Mouse (Mus musculus) adrenal gland, postnatal 25 days (tissue): Measurements from ENCODE around the gene Flna. TPM values are rescaled to one million over a fixed set of nuclear protein-coding genes. Genes with fewer than 3 reads are reported as not detected.

Experiments
- DNase-seq: peaks from one replicate; pipeline ENCODE4 v3.0.0; 2021; ENCODE audit warnings: mixed read lengths
- long read RNA-seq: library from polyadenylated mRNA; stranded (forward); transcript quantifications from one replicate; pipeline ENCODE4 v2.0.0, GENCODE M21; 2021
- total RNA-seq: library from RNA; stranded (reverse); gene quantifications from 2 replicates; pipeline ENCODE4 v1.2.3, GENCODE M21; 2021

Flna gene
- total RNA-seq: 138 and 183 TPM in 2 replicates
- long read RNA-seq, partial matches to known transcripts: 31 of 34 reads
- long read RNA-seq, other reads (novel, unspliced or antisense): 3 of 34 reads

DNA sequence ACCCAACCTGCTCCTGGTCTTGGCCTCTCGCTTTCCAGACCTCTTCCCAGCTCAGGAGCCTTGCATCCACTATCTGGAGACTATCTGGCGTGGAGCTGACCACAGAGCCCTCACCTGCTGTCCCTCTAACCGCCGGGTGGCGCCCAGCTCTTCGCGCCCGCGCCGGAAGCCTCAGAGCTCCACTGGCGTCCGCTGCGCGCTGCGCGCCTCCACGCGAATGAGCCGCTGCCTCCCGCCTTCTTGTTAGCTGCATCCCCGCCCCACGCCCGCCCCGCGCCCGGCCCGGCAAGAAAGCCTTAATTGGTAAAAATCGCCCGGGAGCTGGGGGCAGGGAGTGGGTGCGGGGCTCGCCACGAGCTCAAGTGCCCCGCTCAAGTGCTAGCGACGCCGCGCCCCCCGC is at the start of gene Flna:
Flna (minus strand) TSS at position 206 of the 400 bp plus-strand sequence.
- peak; percentile 73 for DNase-seq

DNA sequence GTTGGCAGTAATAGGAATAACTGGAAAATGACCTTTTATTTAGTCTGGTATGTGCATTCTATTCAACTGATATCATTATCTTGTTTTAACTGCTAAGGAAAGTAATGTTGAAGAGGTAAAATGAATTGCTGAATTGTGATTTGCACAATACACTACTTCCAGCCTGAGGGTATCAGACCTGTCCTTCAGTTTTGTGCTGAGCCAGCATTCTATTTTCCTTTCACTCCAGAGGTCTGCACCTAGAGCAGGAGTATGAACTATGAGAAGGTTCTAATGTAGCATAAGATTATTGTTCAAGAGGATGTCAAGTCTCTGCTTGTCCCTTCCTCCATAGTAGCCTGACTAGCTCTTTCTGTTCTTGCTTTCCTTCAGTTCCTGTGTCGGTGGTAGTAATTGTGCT is 48.7 kb upstream of the Flna start:
- DNase-seq: no peak

DNA sequence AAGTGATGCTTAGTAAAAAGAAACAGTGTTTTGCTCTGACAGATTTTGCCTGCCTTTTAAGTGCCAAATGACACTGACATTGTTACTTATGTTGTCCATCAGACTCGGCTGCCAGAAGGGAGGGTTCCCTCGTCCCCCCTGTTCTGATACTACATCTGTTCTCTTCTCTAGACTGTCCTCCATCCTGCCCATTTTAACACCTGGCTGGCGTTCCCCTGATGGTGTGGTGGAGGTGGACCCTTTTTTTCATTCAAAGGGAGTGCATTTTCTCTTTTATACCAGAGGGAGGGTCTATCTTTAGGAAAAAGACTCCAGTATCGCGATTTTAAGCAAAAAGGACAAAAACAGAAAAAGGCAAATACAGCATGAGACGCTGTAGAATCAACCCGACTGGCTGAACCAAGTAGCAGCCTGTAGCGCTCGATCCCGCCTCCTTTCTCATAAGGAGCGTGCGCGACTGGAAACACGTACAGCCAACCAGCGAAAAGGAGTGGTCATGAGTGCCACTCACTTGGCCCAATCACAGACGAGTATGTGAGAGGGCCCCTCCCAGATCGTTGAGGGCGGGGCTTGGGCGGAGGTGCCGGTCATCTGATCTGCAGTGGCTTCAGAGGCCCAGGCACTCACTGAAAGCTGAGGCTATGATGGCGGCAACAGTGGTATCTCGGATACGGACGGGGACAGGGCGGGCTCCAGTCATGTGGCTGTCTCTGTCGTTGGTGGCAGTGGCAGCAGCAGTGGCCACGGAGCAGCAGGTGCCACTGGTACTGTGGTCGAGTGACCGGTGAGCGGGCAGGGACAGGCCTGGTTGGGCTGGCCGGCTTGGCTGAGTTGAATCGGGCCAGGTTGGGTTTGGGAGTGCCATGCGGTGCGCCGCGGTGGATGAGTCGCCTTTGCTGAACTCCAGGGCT is 47.2 kb upstream of the Flna start, which contains the start of gene Atp6ap1:
Atp6ap1 (plus strand) TSS at position 560 of the 911 bp plus-strand sequence.
- DNase-seq: peak; percentile 90

DNA sequence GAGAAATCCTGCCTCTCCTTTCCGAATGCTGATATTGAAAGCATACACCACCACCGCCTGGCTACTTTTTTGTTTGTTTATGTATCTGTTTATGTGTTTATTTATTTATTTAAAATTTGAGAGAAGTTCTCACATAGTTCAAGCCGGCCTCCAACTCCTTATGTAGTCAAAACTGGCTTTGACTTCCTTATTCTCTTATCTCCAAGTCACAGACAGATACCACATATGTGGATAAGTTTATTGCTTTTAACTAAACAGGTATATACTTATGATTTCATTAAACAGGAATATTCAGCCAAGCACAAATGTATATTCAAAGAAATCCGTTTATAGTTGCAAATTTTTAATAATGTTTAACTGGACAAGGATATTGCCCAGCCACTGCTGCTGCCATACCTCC is 43.8 kb upstream of the Flna start:
- no peak for DNase-seq

DNA sequence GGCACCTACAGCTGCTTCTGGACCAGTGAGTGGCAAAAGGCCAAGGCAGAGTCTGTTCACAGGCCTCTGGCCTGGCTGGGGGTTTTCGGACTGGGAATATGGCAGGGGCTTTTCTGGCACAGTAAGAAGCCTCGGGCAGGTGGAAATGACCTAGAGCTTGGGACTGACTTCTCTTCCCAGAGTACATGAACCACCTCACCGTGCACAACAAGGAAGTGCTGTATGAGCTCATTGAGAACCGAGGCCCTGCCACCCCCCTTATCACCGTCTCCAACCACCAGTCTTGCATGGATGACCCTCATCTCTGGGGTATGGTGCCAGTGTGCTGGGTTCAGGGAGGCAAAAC is 33.4 kb upstream of the Flna start:
- no peak for DNase-seq

DNA sequence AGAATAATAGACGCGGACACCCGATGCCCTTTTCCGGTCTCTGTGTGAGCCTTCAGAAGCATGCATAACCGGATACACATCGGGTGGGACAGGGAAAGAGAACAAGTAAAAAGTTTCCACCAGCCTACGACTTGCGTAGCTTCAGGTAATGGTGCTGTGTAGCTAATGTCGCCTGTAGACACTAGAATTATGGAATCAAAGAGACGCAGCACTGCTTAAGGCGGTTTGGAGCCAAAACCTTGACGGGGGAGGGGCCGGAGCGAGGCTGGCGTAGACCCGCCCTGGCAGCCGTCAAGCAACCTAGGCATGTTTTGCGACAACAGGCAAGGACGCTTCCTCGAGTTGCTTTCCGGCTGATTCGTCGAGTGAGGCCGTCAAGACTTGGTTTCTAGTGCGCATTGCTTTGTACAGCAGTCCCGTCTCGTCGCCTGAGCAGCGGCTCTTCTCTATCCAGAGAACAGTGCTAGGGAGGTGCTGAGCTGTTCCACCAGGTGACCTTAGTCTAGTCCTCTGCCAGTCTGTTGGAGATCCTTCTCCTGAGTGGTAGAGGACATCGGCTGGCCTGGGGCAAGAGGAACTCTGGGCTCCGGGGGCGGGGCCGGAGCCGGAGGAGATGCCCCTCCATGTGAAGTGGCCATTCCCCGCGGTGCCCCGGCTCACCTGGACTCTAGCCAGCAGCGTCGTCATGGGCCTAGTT is 32.9 kb upstream of the Flna start:
- DNase-seq: peak; percentile 81

DNA sequence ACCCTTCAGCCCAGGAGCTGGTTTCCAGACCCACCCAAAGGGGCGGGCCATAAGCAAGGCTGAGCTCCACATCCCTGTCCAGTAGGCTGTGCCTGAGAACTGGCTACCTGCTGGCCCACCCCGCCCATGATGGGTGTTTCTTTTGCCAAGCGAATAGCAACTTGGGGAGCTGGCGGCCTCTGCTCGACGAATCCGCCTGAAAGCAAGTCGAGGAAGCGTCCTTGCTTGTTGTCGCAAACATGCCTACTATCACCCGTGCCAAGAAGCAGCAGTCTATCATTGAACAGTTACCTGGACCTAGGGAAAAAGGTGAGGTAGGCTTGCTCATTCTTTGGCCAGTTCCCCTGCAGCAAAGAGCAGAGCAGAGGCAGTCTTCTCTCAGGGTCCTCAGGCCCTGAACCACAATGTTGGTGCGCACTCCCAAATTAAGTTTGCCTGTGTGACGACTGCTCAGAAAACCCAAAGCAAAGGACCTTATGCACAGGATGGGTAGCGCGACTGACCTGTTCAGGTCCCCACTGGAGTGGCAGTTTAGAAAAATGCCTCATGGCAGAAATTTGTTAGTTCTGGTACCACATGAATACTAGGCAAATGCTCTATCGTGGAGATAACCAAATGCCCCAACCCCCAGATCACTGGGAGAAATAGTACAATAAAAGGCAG is 32.2 kb upstream of the Flna start, which contains the start of the genes Taz and Dnase1l1:
Taz (plus strand) TSS at position 181 of the 663 bp plus-strand sequence.
Dnase1l1 (minus strand) TSS at position 606 of the 663 bp plus-strand sequence.
- peak; percentile 74 for DNase-seq

DNA sequence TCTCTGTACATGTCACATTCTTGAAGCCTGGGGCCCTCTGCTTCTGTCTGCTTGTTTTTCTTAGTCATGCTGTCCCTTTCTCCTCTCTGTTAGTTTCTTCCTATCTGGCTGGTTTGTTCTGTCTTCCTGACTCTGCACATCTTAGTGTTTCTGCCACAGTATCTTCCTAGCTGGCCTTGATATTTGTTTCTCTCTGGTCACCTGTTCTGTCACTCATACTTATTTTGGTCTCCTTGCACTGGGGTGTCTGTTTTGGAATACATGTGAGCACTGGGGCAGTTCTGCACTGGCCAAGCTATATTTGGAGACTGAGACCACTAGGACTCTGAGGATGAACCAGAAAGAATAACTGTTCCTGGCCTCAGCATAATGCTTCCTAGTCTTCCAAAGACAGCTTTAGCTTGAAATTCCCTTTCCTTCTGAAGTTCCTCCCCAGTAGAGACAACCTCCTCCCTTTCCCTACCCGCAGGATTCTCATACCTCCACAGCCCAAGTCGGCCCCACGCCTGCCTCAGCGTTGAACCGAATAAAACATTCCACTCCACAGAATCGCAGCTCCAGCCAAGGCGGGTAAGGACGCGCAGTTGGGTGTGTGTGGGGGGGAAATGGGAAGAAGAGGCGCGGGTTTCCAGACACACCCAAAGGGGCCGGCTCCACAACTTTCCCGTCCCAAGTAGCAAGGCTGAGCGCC is 31.6 kb upstream of the Flna start:
- DNase-seq: no peak

DNA sequence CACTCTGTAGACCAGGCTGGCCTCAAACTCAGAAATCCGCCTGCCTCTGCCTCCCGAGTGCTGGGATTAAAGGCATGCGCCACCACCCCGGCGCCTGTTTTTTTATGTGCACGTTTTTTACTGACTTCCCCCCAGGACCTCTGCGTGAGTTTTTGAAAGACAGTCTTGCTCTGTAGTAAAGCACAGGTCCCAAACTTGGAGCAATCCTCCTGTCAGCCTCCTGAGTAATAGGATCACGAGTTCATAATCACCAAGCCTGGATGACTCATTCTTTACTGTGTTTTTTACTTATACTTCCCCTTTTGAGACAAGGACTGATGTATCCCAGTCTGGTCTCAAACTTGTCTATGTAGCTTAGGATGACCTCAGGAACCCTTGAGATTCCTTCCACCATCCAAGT is 28.3 kb upstream of the Flna start:
- DNase-seq: no peak

DNA sequence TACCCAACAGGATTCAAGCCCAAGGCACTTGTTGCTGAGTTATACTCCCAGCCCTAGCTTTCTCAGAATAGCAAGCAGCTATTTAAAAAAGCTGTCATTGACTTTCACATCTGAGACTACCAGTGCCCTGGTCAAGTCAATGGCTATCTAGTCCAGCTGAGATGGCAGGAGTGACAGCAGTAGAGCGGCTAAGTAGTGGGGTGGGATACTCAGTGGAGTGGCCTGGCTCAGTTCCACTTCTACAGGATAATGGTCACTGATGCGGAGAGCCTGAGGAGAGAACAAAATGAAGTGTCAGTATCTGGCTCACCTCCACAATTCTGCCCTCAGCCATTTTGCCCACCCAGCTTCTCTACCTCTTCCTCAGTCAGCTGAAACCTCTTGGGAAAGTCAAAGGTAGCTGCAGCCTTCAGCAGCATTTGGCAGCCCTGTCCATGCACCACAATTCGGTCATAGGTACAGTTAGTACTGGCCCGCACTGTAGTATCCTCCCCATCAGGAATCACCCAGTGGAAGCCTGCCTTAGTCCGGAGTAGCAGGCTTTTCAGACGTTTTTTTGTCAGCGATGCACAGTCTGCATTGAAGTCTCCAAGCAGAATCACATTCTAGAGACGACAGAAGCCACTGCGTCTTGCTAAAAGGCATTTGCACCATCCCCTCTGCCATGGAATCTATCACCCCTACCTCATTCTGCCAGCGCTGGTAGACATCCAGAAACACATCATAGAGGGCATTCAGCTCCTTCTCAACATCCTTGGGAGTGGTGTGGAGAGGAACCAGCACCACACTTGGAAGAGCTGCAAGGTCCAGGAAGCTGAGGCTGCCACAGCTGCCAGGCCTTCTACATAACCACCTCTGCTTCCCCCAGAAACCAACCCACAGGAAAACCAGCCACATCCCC is 24.1 kb upstream of the Flna start:
- DNase-seq: no peak

DNA sequence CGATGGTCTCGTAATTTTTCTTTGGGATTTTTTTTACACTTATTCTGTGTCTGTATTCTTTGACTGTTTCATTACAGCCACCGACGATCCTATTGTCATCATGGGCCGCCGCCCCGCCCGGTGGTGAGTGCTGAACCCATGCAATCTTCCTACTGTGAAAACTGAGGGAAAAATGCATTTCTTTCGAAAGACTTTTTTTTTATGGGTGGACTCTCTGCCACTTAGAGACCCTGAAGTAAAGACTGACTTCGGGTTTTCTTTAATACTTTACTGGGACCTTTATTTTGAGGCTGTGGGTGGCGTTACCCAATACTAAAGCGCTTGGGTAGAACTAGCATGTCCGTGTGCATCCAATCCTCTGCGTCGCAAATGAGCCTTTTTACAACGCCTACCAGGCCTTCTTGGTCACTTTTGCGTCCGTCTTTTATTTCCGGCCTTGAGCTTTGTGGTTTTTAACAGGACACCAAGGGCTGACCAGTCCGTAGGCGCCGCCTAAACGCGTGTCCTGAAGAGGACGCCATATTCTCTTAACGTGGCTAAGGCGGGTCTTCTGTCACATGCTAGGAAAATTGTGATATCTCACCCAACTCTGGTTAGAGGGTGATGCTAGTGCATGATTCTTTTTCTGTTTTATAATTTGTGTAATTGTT is 21.4 kb upstream of the Flna start:
- no peak for DNase-seq

DNA sequence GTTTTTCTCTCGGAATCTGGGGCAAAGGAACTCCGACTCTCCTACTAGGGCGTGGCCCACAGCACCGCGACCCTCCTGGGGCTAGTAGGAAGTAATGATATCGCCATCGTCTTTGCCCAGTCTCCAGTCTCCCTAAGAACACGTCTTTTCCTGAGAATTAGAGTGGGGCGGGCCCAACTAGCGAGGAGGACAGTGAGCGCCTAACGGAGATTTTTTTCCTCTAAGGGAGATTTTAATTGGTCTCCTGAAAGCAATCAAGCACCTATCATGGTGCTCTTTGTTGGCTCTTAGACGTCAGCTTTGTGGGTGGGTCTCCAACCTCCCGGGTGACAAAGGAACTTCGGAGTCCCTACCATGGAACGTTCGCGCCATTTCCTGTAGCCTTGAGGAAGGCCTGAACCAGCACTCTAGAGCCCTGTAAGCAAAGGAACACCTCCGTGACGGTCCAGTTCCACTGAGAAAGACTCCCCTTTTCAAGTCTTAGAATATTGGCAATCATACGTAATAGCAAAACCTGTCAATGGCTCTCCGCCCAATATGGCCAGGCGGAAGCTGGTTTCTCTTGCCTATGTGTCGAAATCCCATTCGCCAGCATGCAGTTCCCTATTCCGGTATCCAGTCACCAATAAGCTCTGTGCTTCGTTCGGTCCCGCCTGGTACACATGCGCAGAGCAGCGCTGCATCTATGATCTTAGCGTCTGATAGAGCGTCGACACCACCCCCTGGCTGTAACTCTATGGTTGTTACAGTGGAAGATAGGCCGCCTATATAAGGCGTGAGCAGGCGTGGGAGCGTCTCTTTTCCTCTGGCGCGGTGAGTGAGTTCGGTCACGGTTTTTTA is 20.7 kb upstream of the Flna start, which contains the start of gene Rpl10:
Rpl10 (plus strand) TSS at position 751 of the 840 bp plus-strand sequence.
- DNase-seq: peak; percentile 82

DNA sequence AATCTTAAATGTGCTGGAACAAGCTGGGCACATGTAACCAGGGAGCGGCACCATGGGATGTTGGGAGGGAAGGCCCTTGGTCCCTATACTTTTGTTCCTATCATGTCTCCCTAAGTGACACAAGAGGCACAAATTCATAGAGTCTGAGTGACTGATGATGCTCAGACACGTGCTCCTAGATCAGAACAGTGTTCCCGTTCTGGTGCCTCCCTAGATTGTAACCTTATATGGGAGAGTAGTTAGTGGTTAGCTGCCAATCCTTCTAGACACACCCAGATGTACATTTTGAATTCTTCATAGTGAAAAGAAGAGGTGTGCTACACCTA is 20.1 kb upstream of the Flna start:
- no peak for DNase-seq

DNA sequence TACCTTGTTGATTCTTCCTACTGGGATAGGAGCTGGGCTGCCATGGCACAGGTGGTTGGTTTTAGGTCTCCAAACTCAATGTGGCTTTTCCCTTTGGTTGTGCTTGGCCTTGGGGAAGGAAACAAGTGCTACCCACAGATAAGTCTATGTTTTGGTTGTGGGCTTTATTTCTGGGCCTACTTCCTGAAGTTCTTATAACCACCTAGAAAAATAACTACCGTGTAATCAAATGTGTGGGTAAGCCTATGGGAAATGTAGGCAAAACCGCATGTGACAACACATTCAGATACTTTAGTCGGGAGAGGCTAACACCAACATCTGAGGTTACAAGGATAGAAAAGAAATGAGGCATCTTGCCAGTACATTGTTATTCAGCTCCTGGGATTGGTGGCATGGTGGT is 8.1 kb upstream of the Flna start:
- DNase-seq: no peak

DNA sequence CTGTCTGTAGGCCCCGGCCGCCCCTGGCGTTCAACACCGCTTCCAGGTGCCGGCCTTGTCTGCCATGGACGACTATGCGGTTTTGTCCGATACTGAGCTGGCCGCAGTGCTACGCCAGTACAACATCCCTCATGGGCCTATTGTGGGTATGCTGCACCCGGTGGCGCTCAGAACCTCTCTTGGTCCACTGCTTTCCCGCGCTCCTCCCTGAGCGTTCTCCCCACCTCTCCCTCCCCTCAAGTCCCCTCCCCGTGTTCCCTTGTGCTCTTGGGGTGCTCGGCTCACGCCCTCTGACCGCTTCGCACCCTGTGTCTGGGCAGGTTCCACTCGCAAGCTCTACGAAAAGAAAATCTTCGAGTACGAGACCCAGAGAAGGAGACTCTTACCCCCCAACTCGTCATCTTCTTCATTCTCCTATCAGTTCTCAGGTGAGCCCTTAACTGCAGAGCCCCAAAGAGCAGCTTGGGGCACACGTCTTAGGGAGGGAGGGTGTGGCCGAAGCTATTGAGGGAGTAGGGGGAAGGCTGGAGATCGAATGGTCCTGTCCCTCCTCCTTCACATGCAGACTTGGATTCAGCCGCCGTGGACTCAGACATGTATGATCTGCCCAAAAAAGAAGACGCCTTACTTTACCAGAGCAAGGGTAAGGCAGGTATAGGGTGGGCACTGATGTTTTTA is 5.4 kb upstream of the Flna start:
- no peak for DNase-seq

DNA sequence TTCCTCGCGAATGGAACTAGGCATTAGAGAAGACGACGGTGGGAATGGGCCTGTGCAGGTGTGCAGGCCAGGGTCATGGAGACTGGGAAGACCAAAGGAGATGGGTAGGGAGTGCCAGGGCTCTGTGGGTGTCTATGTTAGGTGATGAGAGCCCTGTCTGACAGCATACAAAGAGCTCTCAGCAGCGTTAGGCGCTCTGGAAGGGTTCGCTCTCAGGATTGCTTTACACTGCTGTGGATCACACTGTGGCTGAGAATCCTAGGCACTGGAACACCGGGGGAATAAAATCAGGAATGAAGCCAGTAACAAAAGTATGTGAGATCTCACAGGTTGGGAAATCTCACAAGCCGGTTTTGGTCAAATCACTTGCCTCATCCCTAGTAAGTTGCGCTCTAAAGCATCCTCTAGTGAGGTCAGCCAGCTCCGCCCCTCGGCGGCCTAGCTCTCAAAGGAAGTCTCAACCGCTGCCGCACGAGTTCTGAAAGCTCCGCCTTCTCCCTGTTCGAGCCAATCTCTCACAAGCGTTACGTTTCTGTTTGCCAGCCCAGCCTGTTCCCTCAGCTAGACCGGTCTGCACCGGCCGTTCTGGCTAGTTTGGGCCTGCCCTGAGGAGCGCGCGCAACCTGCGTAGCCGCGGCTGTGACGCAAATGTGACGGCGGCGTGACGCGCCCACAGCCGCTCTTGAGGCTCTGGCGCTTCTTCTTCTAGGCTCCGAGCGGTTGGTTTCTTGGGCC is 4.7 kb upstream of the Flna start, which contains the start of gene Emd:
Emd (plus strand) TSS at position 535 of the 735 bp plus-strand sequence.
- peak; percentile 80 for DNase-seq

DNA sequence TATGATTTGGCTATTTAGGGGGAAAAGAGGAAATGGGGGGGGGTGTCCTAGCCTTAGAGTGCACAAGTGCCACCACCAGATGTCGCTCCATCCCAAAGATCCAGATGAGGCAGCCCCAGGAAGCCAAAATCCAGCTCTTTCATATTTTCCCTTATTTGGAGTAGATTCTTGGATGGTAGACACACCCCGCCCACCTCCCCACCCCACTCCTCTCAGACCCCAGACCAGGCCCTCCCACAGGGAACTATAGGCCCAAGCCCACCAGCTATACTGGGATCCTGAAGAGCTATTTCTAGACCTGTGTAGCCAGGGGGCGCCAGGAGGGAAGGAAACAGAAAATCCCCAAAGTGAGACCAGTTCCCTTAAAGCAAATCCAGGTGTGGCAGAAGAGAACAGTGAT is 969 bp downstream of the Flna start:
- peak; percentile 56 for DNase-seq

DNA sequence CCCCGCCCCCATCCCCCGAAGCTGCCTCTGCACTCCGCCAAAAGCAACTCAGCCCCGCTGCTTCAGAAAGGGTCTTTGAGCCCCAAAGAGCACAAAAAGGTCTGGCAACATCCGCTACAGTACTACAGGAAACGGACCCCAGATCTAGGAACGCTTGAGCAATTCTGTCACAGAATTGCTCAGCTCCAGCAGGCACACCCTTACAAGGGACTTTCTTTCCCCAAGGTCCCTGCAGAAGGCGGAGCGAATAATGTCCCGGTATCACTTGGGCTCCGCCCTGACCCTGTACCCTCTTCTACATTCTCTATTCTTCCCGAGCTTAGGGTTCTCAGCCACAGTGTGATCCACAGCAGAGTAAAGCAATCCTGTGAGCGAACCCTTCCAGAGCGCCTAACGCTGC is 2.9 kb downstream of the Flna start:
- DNase-seq: no peak
